Mouse (Mus musculus) bone marrow macrophage, adult 2 months (primary cell): ENCODE results near the gene Tbc1d24.

Experiments
- CTCF ChIP-seq: IDR thresholded peaks from 2 replicates; pipeline ENCODE4 v1.5.1; 2012; ENCODE audit warnings: low read depth, mild to moderate bottlenecking, low read length, moderate library complexity
- POLR2A ChIP-seq: IDR thresholded peaks from 2 replicates; pipeline ENCODE4 v1.6.1; 2012; ENCODE audit warnings: mild to moderate bottlenecking, low read depth, low read length, borderline replicate concordance

DNA sequence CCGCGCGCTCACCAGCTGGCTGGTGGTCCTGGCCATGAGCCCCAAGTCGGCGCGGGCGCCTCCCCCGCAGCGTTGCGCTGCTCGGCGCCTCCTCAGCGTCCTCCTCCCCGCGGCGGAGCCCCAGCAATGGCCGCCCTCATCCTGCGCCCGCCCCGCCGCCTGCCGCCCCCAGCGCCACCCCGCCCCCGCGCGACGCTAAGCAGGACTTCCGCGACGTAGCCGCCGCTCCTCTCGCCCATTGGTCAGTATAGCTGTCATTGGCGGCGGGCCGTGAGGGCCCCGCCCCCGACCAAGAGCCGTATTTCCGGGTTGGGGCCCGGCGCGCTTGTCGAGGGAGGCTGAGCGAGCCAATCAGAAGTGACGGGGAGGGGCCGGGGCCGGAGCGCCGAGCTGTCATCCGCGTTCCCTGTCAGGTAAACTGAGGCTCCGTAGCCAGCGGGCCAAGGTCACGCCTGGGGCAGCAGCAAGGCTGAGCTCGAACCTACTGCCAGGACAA lies 63.9 kb downstream of the Tbc1d24 start:
- TF ChIP-seq CTCF (no peak), POLR2A (no peak)
